Mouse (Mus musculus) thymus, adult 2 months (tissue): ENCODE results near the gene Guca2b.

Experiments used
- CTCF ChIP-seq: fragments of 200-500 bp; IDR thresholded peaks from 2 replicates; pipeline ENCODE4 v1.5.1; 2012; ENCODE audit warnings: mild to moderate bottlenecking, control low read depth, low read length, moderate library complexity, borderline replicate concordance; ENCODE audit not compliant: control insufficient read depth, poor library complexity, insufficient read depth; ENCODE audit errors: extremely low read depth
- POLR2A ChIP-seq: fragments of 200-500 bp; IDR thresholded peaks from 2 replicates; pipeline ENCODE4 v1.6.1; 2012; ENCODE audit warnings: mild to moderate bottlenecking, low read length, control low read depth, moderate library complexity; ENCODE audit not compliant: control insufficient read depth, poor library complexity, insufficient read depth; ENCODE audit errors: extremely low read depth

- TF ChIP-seq CTCF = no peak
- no peak for TF ChIP-seq POLR2A
Measured at GRCm38 (mm10) chr4:119635686-119636085, 23.1 kb downstream of the Guca2b start.
